ENCODE assay signal across 9 mouse cellular contexts in genomic region chr17:27501331-27502251, GRCm38 (mm10). TPM values are rescaled to one million over a fixed set of nuclear protein-coding genes. Genes with fewer than 3 reads are reported as not detected.
DNase-seq lines count a peak whose midpoint lies in the region; ATAC-seq and TF ChIP-seq lines count a peak whose summit lies in the region.
"Had no signal": no experiment of that assay in that cellular context is flagged by ENCODE, and none has a peak within 500 bp of the region (broad histone marks: within the 10 kb centered on the region; RNA-seq: fewer than 3 reads in every experiment).

No protein-coding gene starts in this region.

- H3K9ac ChIP-seq in lung, embryonic 15.5 days = no peak overlapping the region
- no peak overlapping the region for H3K9ac ChIP-seq in hindbrain, postnatal 0 days (replicated peaks; ENCODE audit: low read length)
- H3K9ac ChIP-seq in midbrain, embryonic 15.5 days = no peak overlapping the region

- H3K27me3 ChIP-seq in lung, embryonic 15.5 days = peaks cover 53% of the 10 kb centered on the region
- no peaks in the 10 kb centered on the region for H3K27me3 ChIP-seq in hindbrain, postnatal 0 days (ENCODE audit: insufficient read depth, low read length)
- no peaks in the 10 kb centered on the region; the same call in 1 of the 2 replicates for H3K27me3 ChIP-seq in midbrain, embryonic 15.5 days (replicated peaks)

- no peak overlapping the region for H3K27ac ChIP-seq in lung, embryonic 15.5 days
- H3K27ac ChIP-seq in hindbrain, postnatal 0 days = 0 out of 2 replicates have a peak overlapping the region, but pooled peaks have one; percentile 34
- H3K27ac ChIP-seq in midbrain, embryonic 15.5 days = peak overlapping the region; percentile 79

- H3K4me2 ChIP-seq in lung, embryonic 15.5 days = peak overlapping the region; percentile 41
- peak overlapping the region; percentile 40 for H3K4me2 ChIP-seq in hindbrain, postnatal 0 days (ENCODE audit: low read depth, low read length)
- H3K4me2 ChIP-seq in midbrain, embryonic 15.5 days = peak overlapping the region; percentile 31

- intact Hi-C loops in left cerebral cortex, postnatal 14 days (cut with DNase I) = no loop called here

- peaks cover 14% of the 10 kb centered on the region; the same call in 1 of the 2 replicates for H3K4me1 ChIP-seq in lung, embryonic 15.5 days
- H3K4me1 ChIP-seq in hindbrain, postnatal 0 days (ENCODE audit: insufficient read depth, low read length) = peaks cover 11% of the 10 kb centered on the region; the same call in 1 of the 2 replicates
- H3K4me1 ChIP-seq in midbrain, embryonic 15.5 days = peaks cover 55% of the 10 kb centered on the region
- H3K4me1 ChIP-seq in lung, adult 2 months (ENCODE audit: control insufficient read depth, insufficient read depth, low read length) = no peaks in the 10 kb centered on the region

- TF ChIP-seq CTCF in hindbrain, postnatal 0 days (IDR thresholded peaks at IDR 0.05; ENCODE audit: low read depth) = no peak
- no peak for TF ChIP-seq CTCF in lung, adult 2 months (IDR thresholded peaks at IDR 0.05; ENCODE audit: insufficient read depth, low read length)

- no peak for ATAC-seq in lung, embryonic 15.5 days (ENCODE audit: borderline replicate concordance, extremely low read depth, low FRiP score, low TSS enrichment)
- no peak for ATAC-seq in hindbrain, postnatal 0 days
- ATAC-seq in midbrain, embryonic 15.5 days (replicated peaks) = peak; percentile 68

- no peak for TF ChIP-seq POLR2A in lung, adult 2 months (IDR thresholded peaks at IDR 0.05; ENCODE audit: borderline replicate concordance, extremely low read depth, low read depth, low read length)

- 10% methylated on average over 18 of the region's 18 CpGs for WGBS in lung, embryonic 15.5 days
- 11% methylated on average over 18 of the region's 18 CpGs for WGBS in hindbrain, postnatal 0 days
- WGBS in midbrain, embryonic 15.5 days = 4% methylated on average over 17 of the region's 18 CpGs
- WGBS in lung, adult 2 months = 13% methylated on average over 18 of the region's 18 CpGs

- H3K36me3 ChIP-seq in lung, embryonic 15.5 days = no peaks in the 10 kb centered on the region
- H3K36me3 ChIP-seq in hindbrain, postnatal 0 days (ENCODE audit: insufficient read depth, low read length) = no peaks in the 10 kb centered on the region
- no peaks in the 10 kb centered on the region for H3K36me3 ChIP-seq in midbrain, embryonic 15.5 days (replicated peaks)

- no peak for DNase-seq in lung, postnatal 25 days (ENCODE audit: low spot score)
- peak; percentile 61 to 70 for DNase-seq in cerebellum, postnatal 36 days
- DNase-seq in hindbrain, postnatal 0 days (ENCODE audit: low spot score) = peak; percentile 56
- no peak for DNase-seq in spleen, adult 12 weeks (ENCODE audit: low spot score)
- DNase-seq in lung, adult 2 months = no peak
- no peak for DNase-seq in left cerebral cortex, postnatal 14 days (ENCODE audit: low spot score in 2 of 2)

- H3K9me3 ChIP-seq in lung, embryonic 15.5 days = no peaks in the 10 kb centered on the region
- H3K9me3 ChIP-seq in hindbrain, postnatal 0 days (ENCODE audit: low read length) = no peaks in the 10 kb centered on the region
- H3K9me3 ChIP-seq in midbrain, embryonic 15.5 days = no peaks in the 10 kb centered on the region

- H3K4me3 ChIP-seq in lung, embryonic 15.5 days = 0 out of 2 replicates have a peak overlapping the region, but pooled peaks have one; percentile 9
- no peak overlapping the region for H3K4me3 ChIP-seq in hindbrain, postnatal 0 days (ENCODE audit: low read length)
- no peak overlapping the region for H3K4me3 ChIP-seq in midbrain, embryonic 15.5 days
- H3K4me3 ChIP-seq in lung, adult 2 months (replicated peaks; ENCODE audit: extremely low read depth, low read depth, low read length) = no peak overlapping the region

RNA-seq across cellular contexts. Expression of gene Grm4, which starts 19.6 kb away (rescaled TPM):
- polyA plus RNA-seq in lung, embryonic 15.5 days (2015; fragmentation: Nextera tagmentation; extraction: Ambion mirVana) = 0.06 and 0.07 TPM in 2 replicates
- total RNA-seq in hindbrain, postnatal 0 days (2014; rRNA removed) = 34.3 and 38.8 TPM in 2 replicates
- polyA plus RNA-seq in hindbrain, postnatal 0 days (2015; fragmentation: Nextera tagmentation; extraction: Ambion mirVana) = 8.7 and 10.1 TPM in 2 replicates
- 10.7 and 10.9 TPM in 2 replicates for polyA plus RNA-seq in midbrain, embryonic 15.5 days (2015; fragmentation: Nextera tagmentation; extraction: Ambion mirVana)
- polyA plus RNA-seq in lung, adult 2 months (2012; rRNA removed) = 1.1 TPM in 2 replicates
- 10 to 100 TPM; 24.1 to 25.6 TPM for total RNA-seq in left cerebral cortex, postnatal 14 days (2021)
- total RNA-seq: neutrophil, adult 5-6 weeks had no signal

RNA-seq across cellular contexts. Expression of gene Hmga1, which starts 54.7 kb away (rescaled TPM):
- 238 and 240 TPM in 2 replicates for polyA plus RNA-seq in lung, embryonic 15.5 days (2015; fragmentation: Nextera tagmentation; extraction: Ambion mirVana)
- total RNA-seq in hindbrain, postnatal 0 days (2014; rRNA removed) = 142 and 170 TPM in 2 replicates
- 130 and 145 TPM in 2 replicates for polyA plus RNA-seq in hindbrain, postnatal 0 days (2015; fragmentation: Nextera tagmentation; extraction: Ambion mirVana)
- polyA plus RNA-seq in midbrain, embryonic 15.5 days (2015; fragmentation: Nextera tagmentation; extraction: Ambion mirVana) = 138 and 141 TPM in 2 replicates
- 57.9 and 73.2 TPM in 2 replicates for polyA plus RNA-seq in lung, adult 2 months (2012; rRNA removed)
- total RNA-seq in left cerebral cortex, postnatal 14 days (2021) = 10 to 100 TPM; 40.0 to 47.9 TPM

Comparison
In these comparisons a context has a peak if more than half of its experiments do, and no peak if none do; other contexts are left out.
1. DNase-seq: peak in cerebellum, postnatal 36 days (2 of 2) and hindbrain, postnatal 0 days (single experiment); none in lung, postnatal 25 days (single experiment), spleen, adult 12 weeks (single experiment), lung, adult 2 months (single experiment) and left cerebral cortex, postnatal 14 days (0 of 2).
2. Peak in every context shown above with its lines, with median percentiles within 50 percentile points of each other: H3K4me2 ChIP-seq.